Mouse (Mus musculus): ENCODE results near the gene AI661453.

- no peak for TF ChIP-seq CTCF (IDR thresholded peaks at IDR 0.05; ENCODE audit: low read depth, low read length)
- TF ChIP-seq POLR2A (IDR thresholded peaks at IDR 0.05; ENCODE audit: borderline replicate concordance, low read depth, low read length), result no peak
These were observed 2.2 kb downstream of the AI661453 start for GRCm38 (mm10) chr17:47438611-47439010.

All from bone marrow macrophage, adult 2 months (primary cell).